Mouse (Mus musculus): ENCODE results near the gene Tmem141. TPM values are rescaled to one million over a fixed set of nuclear protein-coding genes. Genes with fewer than 3 reads are reported as not detected.

The Tmem141 gene
- polyA plus RNA-seq, 1 experiment = 32.6 TPM

DNA sequence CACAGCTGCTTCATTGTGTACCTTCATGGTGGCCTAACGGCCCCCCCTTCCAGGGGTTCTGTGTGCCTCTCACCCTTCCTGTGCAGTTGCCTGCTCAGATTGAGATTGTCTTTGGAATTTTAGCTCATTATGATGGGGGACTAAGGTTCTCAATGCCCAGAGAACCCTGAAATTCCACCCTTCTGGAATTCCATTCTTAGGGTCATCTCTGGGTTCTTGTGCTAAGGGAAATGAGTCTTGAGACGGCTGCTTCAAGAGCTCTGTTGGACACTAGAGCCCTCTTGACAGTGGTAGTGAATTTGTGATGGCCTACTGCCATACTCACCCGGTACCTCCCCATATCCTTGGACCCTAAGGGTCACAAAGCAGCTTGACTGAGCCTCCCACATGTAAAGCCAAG is 4.2 kb downstream of the Tmem141 start, which contains the start of gene Ccdc183:
Ccdc183 (minus strand) TSS at position 101 of the 400 bp plus-strand sequence.
- Histone ChIP-seq H3K4me2 (ENCODE audit: low read depth) (no peak within 1 kb of the TSS), H3K27me3 (ENCODE audit: control insufficient read depth, insufficient read depth, insufficient read length) (peaks cover 47% of the 10 kb centered on the region), H3ac (ENCODE audit: control insufficient read depth, insufficient read length) (no peak within 1 kb of the TSS), H3K36me3 (ENCODE audit: control insufficient read depth, insufficient read depth) (no peaks in the 10 kb centered on the region), H3K79me2 (ENCODE audit: control insufficient read depth, insufficient read depth) (no peaks in the 10 kb centered on the region), H3K4me3 (no peak within 1 kb of the TSS)
- TF ChIP-seq USF1 (IDR thresholded peaks at IDR 0.05; ENCODE audit: low read depth) (no peak), MAX (IDR thresholded peaks at IDR 0.05; ENCODE audit: low read depth) (no peak), MYOD1 (IDR thresholded peaks at IDR 0.05; ENCODE audit: control insufficient read depth in 1 of 3, insufficient read length in 2 of 3, low read depth in 2 of 3) (no peak), MYOG (IDR thresholded peaks at IDR 0.05; ENCODE audit: control insufficient read depth in 1 of 3, insufficient read depth in 1 of 3, insufficient read length in 2 of 3, low read depth in 2 of 3) (no peak), POLR2AphosphoS2 (IDR thresholded peaks at IDR 0.05; ENCODE audit: insufficient read length, low read depth) (no peak), CEBPB (IDR thresholded peaks at IDR 0.05; ENCODE audit: insufficient read depth, poor library complexity, severe bottlenecking) (no peak), SRF (IDR thresholded peaks at IDR 0.05; ENCODE audit: control insufficient read depth, insufficient read length, low read depth) (no peak)

GRCm38 (mm10) chr2:25616398-25616797 is 5.4 kb downstream of the Tmem141 start:
- TF ChIP-seq TCF3 (IDR thresholded peaks at IDR 0.05; ENCODE audit: insufficient read length, low read depth) = no peak
- TF ChIP-seq MYOG (IDR thresholded peaks at IDR 0.05; ENCODE audit: control insufficient read depth in 1 of 3, insufficient read depth in 1 of 3, insufficient read length in 2 of 3, low read depth in 2 of 3) = no peak
- TF ChIP-seq POLR2AphosphoS2 (IDR thresholded peaks at IDR 0.05; ENCODE audit: insufficient read length, low read depth) = no peak
- TF ChIP-seq MYOD1 (IDR thresholded peaks at IDR 0.05; ENCODE audit: control insufficient read depth in 1 of 3, insufficient read length in 2 of 3, low read depth in 2 of 3) = no peak
- no peak for TF ChIP-seq POLR2A (IDR thresholded peaks at IDR 0.05; ENCODE audit: insufficient read length, low read depth)
- TF ChIP-seq CEBPB (IDR thresholded peaks at IDR 0.05; ENCODE audit: insufficient read depth, poor library complexity, severe bottlenecking) = no peak
- no peak for TF ChIP-seq REST (IDR thresholded peaks at IDR 0.05; ENCODE audit: insufficient read depth, insufficient read length)
- Histone ChIP-seq H3ac (ENCODE audit: control insufficient read depth, insufficient read length) (no peak overlapping the region), H3K4me2 (ENCODE audit: low read depth) (no peak overlapping the region), H3K36me3 (ENCODE audit: control insufficient read depth, insufficient read depth) (no peaks in the 10 kb centered on the region), H3K27me3 (ENCODE audit: control insufficient read depth, insufficient read depth, insufficient read length) (peaks cover 47% of the 10 kb centered on the region), H3K4me3 (no peak overlapping the region), H3K79me2 (ENCODE audit: control insufficient read depth, insufficient read depth) (no peaks in the 10 kb centered on the region)

GRCm38 (mm10) chr2:25608671-25609070 is 13.1 kb downstream of the Tmem141 start:
- Histone ChIP-seq H3K4me2 (ENCODE audit: low read depth) (peak overlapping the region; percentile 79), H3K4me3 (peak overlapping the region; percentile 75), H3ac (ENCODE audit: control insufficient read depth, insufficient read length) (peak overlapping the region; percentile 67), H3K36me3 (ENCODE audit: control insufficient read depth, insufficient read depth) (no peaks in the 10 kb centered on the region), H3K27me3 (ENCODE audit: control insufficient read depth, insufficient read depth, insufficient read length) (no peaks in the 10 kb centered on the region), H3K79me2 (ENCODE audit: control insufficient read depth, insufficient read depth) (peaks cover 44% of the 10 kb centered on the region)
- TF ChIP-seq REST (IDR thresholded peaks at IDR 0.05; ENCODE audit: insufficient read depth, insufficient read length) (no peak), TCF12 (IDR thresholded peaks at IDR 0.05; ENCODE audit: insufficient read depth, poor library complexity, severe bottlenecking) (no peak), POLR2AphosphoS2 (IDR thresholded peaks at IDR 0.05; ENCODE audit: insufficient read length, low read depth) (no peak), SRF (IDR thresholded peaks at IDR 0.05; ENCODE audit: control insufficient read depth, insufficient read length, low read depth) (no peak), CEBPB (IDR thresholded peaks at IDR 0.05; ENCODE audit: insufficient read depth, poor library complexity, severe bottlenecking) (no peak), USF1 (IDR thresholded peaks at IDR 0.05; ENCODE audit: low read depth) (no peak), POLR2A (IDR thresholded peaks at IDR 0.05; ENCODE audit: insufficient read length, low read depth) (no peak), MAX (IDR thresholded peaks at IDR 0.05; ENCODE audit: low read depth) (no peak), E2F4 (IDR thresholded peaks at IDR 0.05; ENCODE audit: insufficient read depth) (no peak)

GRCm38 (mm10) chr2:25607761-25608622 is 13.8 kb downstream of the Tmem141 start, which contains the start of gene Rabl6:
Rabl6 (minus strand) TSS chr2:25608521.
- Histone ChIP-seq H3K36me3 (ENCODE audit: control insufficient read depth, insufficient read depth) (no peaks in the 10 kb centered on the region), H3K79me2 (ENCODE audit: control insufficient read depth, insufficient read depth) (peaks cover 46% of the 10 kb centered on the region), H3ac (ENCODE audit: control insufficient read depth, insufficient read length) (peak within 1 kb of the TSS; percentile 67), H3K4me2 (ENCODE audit: low read depth) (peak within 1 kb of the TSS; percentile 100), H3K27me3 (ENCODE audit: control insufficient read depth, insufficient read depth, insufficient read length) (no peaks in the 10 kb centered on the region), H3K4me3 (peak within 1 kb of the TSS; percentile 75)
- TF ChIP-seq MYOG (IDR thresholded peaks at IDR 0.05; ENCODE audit: control insufficient read depth in 1 of 3, insufficient read depth in 1 of 3, insufficient read length in 2 of 3, low read depth in 2 of 3) (peak in 2 of 3 experiments; percentile 4 to 22), CEBPB (IDR thresholded peaks at IDR 0.05; ENCODE audit: insufficient read depth, poor library complexity, severe bottlenecking) (no peak), MYOD1 (IDR thresholded peaks at IDR 0.05; ENCODE audit: control insufficient read depth in 1 of 3, insufficient read length in 2 of 3, low read depth in 2 of 3) (peak in 1 of 3 experiments; percentile 48), TCF3 (IDR thresholded peaks at IDR 0.05; ENCODE audit: insufficient read length, low read depth) (no peak), MAX (IDR thresholded peaks at IDR 0.05; ENCODE audit: low read depth) (no peak), REST (IDR thresholded peaks at IDR 0.05; ENCODE audit: insufficient read depth, insufficient read length) (no peak), USF1 (IDR thresholded peaks at IDR 0.05; ENCODE audit: low read depth) (no peak), TCF12 (IDR thresholded peaks at IDR 0.05; ENCODE audit: insufficient read depth, poor library complexity, severe bottlenecking) (no peak), E2F4 (IDR thresholded peaks at IDR 0.05; ENCODE audit: insufficient read depth) (peak; percentile 5), POLR2AphosphoS2 (IDR thresholded peaks at IDR 0.05; ENCODE audit: insufficient read length, low read depth) (peak; percentile 91), POLR2A (IDR thresholded peaks at IDR 0.05; ENCODE audit: insufficient read length, low read depth) (peak; percentile 98), SRF (IDR thresholded peaks at IDR 0.05; ENCODE audit: control insufficient read depth, insufficient read length, low read depth) (peak; percentile 74)

Data from myocyte (in vitro differentiated cells).